Mouse (Mus musculus): ENCODE measurements around the gene Gm49366. TPM values are rescaled to one million over a fixed set of nuclear protein-coding genes. Genes with fewer than 3 reads are reported as not detected.
"Not testable (repeated sequence)": the region's sequence is repeated elsewhere in the genome, so short reads cannot be mapped to it uniquely, and the experiment has no call there.

The Gm49366 gene
- polyA plus RNA-seq, 1 experiment, result not detected

GRCm38 (mm10) chr12:84042248-84042647 is 3.5 kb downstream of the Gm49366 start:
- H3K4me3 ChIP-seq (replicated peaks; ENCODE audit: insufficient read depth, low read depth, low read length), result no peak overlapping the region
- TF ChIP-seq POLR2A (IDR thresholded peaks at IDR 0.05; ENCODE audit: borderline replicate concordance, insufficient read depth, low read length) (no peak), CTCF (IDR thresholded peaks at IDR 0.05; ENCODE audit: borderline replicate concordance, insufficient read depth, low read depth, low read length) (no peak)
- no peak overlapping the region for H3K27ac ChIP-seq (ENCODE audit: insufficient read depth, low read length)
- no peaks in the 10 kb centered on the region for H3K27me3 ChIP-seq (ENCODE audit: control insufficient read depth, insufficient read depth, low read length)
- H3K4me1 ChIP-seq (ENCODE audit: control insufficient read depth, insufficient read depth, low read length), result no peaks in the 10 kb centered on the region
- 94% methylated on average over 5 of the region's 5 CpGs for WGBS
- no peak for DNase-seq

GRCm38 (mm10) chr12:84044045-84044444 is 5.3 kb downstream of the Gm49366 start:
- Histone ChIP-seq H3K4me1 (ENCODE audit: control insufficient read depth, insufficient read depth, low read length) (no peaks in the 10 kb centered on the region), H3K4me3 (replicated peaks; ENCODE audit: insufficient read depth, low read depth, low read length) (no peak overlapping the region), H3K27ac (ENCODE audit: insufficient read depth, low read length) (no peak overlapping the region), H3K27me3 (ENCODE audit: control insufficient read depth, insufficient read depth, low read length) (no peaks in the 10 kb centered on the region)
- TF ChIP-seq CTCF (IDR thresholded peaks at IDR 0.05; ENCODE audit: borderline replicate concordance, insufficient read depth, low read depth, low read length) (no peak), POLR2A (IDR thresholded peaks at IDR 0.05; ENCODE audit: borderline replicate concordance, insufficient read depth, low read length) (no peak)
- 79% methylated on average over 2 of the region's 2 CpGs for WGBS
- DNase-seq, result no peak

- no peaks in the 10 kb centered on the region for H3K4me1 ChIP-seq (ENCODE audit: control insufficient read depth, insufficient read depth, low read length)
- no peak overlapping the region for H3K27ac ChIP-seq (ENCODE audit: insufficient read depth, low read length)
- H3K27me3 ChIP-seq (ENCODE audit: control insufficient read depth, insufficient read depth, low read length), result no peaks in the 10 kb centered on the region
- H3K4me3 ChIP-seq (replicated peaks; ENCODE audit: insufficient read depth, low read depth, low read length), result no peak overlapping the region
- TF ChIP-seq CTCF (IDR thresholded peaks at IDR 0.05; ENCODE audit: borderline replicate concordance, insufficient read depth, low read depth, low read length) (no peak), POLR2A (IDR thresholded peaks at IDR 0.05; ENCODE audit: borderline replicate concordance, insufficient read depth, low read length) (no peak)
- DNase-seq, result no peak
- 95% methylated on average over 1 of the region's 1 CpGs for WGBS
These were observed 8.2 kb downstream of the Gm49366 start for GRCm38 (mm10) chr12:84046906-84047305.

- not testable (repeated sequence) for DNase-seq; H3K27me3 ChIP-seq (ENCODE audit: control insufficient read depth, insufficient read depth, low read length); H3K27ac ChIP-seq (ENCODE audit: insufficient read depth, low read length); H3K4me3 ChIP-seq (replicated peaks; ENCODE audit: insufficient read depth, low read depth, low read length); H3K4me1 ChIP-seq (ENCODE audit: control insufficient read depth, insufficient read depth, low read length)
- 85% methylated on average over 5 of the region's 5 CpGs for WGBS
These were observed 12.0 kb downstream of the Gm49366 start for GRCm38 (mm10) chr12:84050744-84051143.

- TF ChIP-seq POLR2A (IDR thresholded peaks at IDR 0.05; ENCODE audit: borderline replicate concordance, insufficient read depth, low read length), result no peak
- TF ChIP-seq CTCF (IDR thresholded peaks at IDR 0.05; ENCODE audit: borderline replicate concordance, insufficient read depth, low read depth, low read length), result no peak
- no peak within 1 kb of the TSS for H3K27ac ChIP-seq (ENCODE audit: insufficient read depth, low read length)
- no peaks in the 10 kb centered on the region for H3K4me1 ChIP-seq (ENCODE audit: control insufficient read depth, insufficient read depth, low read length)
- WGBS, result 90% methylated on average over 5 of the region's 5 CpGs
- no peak within 1 kb of the TSS for H3K4me3 ChIP-seq (replicated peaks; ENCODE audit: insufficient read depth, low read depth, low read length)
- H3K27me3 ChIP-seq (ENCODE audit: control insufficient read depth, insufficient read depth, low read length), result no peaks in the 10 kb centered on the region
- no peak for DNase-seq
These were observed 13.3 kb downstream of the Gm49366 start, which contains the start of gene Acot3 for GRCm38 (mm10) chr12:84051937-84052474. Gene Acot3 (plus strand): TSS chr12:84052144.

- Histone ChIP-seq H3K27ac (ENCODE audit: insufficient read depth, low read length) (no peak overlapping the region), H3K4me3 (replicated peaks; ENCODE audit: insufficient read depth, low read depth, low read length) (no peak overlapping the region), H3K4me1 (ENCODE audit: control insufficient read depth, insufficient read depth, low read length) (no peaks in the 10 kb centered on the region), H3K27me3 (ENCODE audit: control insufficient read depth, insufficient read depth, low read length) (no peaks in the 10 kb centered on the region)
- 95% methylated on average over 7 of the region's 7 CpGs for WGBS
- TF ChIP-seq CTCF (IDR thresholded peaks at IDR 0.05; ENCODE audit: borderline replicate concordance, insufficient read depth, low read depth, low read length), result no peak
- TF ChIP-seq POLR2A (IDR thresholded peaks at IDR 0.05; ENCODE audit: borderline replicate concordance, insufficient read depth, low read length), result no peak
- no peak for DNase-seq
These were observed 13.9 kb downstream of the Gm49366 start for GRCm38 (mm10) chr12:84052609-84053008.

GRCm38 (mm10) chr12:84053173-84053572 is 14.4 kb downstream of the Gm49366 start:
- Histone ChIP-seq H3K4me3 (replicated peaks; ENCODE audit: insufficient read depth, low read depth, low read length) (peak overlapping the region; percentile 51), H3K27ac (ENCODE audit: insufficient read depth, low read length) (no peak overlapping the region), H3K27me3 (ENCODE audit: control insufficient read depth, insufficient read depth, low read length) (no peaks in the 10 kb centered on the region), H3K4me1 (ENCODE audit: control insufficient read depth, insufficient read depth, low read length) (no peaks in the 10 kb centered on the region)
- DNase-seq, result peak in 1 of 2 experiments; percentile 21
- 14% methylated on average over 16 of the region's 16 CpGs for WGBS
- TF ChIP-seq POLR2A (IDR thresholded peaks at IDR 0.05; ENCODE audit: borderline replicate concordance, insufficient read depth, low read length) (no peak), CTCF (IDR thresholded peaks at IDR 0.05; ENCODE audit: borderline replicate concordance, insufficient read depth, low read depth, low read length) (no peak)

GRCm38 (mm10) chr12:84053679-84054391 is 15.1 kb downstream of the Gm49366 start:
- no peak overlapping the region for H3K27ac ChIP-seq (ENCODE audit: insufficient read depth, low read length)
- DNase-seq, result peak; percentile 14 to 28
- peak overlapping the region; percentile 5 for H3K4me3 ChIP-seq (replicated peaks; ENCODE audit: insufficient read depth, low read depth, low read length)
- H3K27me3 ChIP-seq (ENCODE audit: control insufficient read depth, insufficient read depth, low read length), result no peaks in the 10 kb centered on the region
- H3K4me1 ChIP-seq (ENCODE audit: control insufficient read depth, insufficient read depth, low read length), result no peaks in the 10 kb centered on the region
- TF ChIP-seq CTCF (IDR thresholded peaks at IDR 0.05; ENCODE audit: borderline replicate concordance, insufficient read depth, low read depth, low read length) (no peak), POLR2A (IDR thresholded peaks at IDR 0.05; ENCODE audit: borderline replicate concordance, insufficient read depth, low read length) (no peak)
- 5% methylated on average over 39 of the region's 46 CpGs for WGBS
